Mouse (Mus musculus) stomach, embryonic 15.5 days (tissue): ENCODE data around the gene Gm16253. TPM values are rescaled to one million over a fixed set of nuclear protein-coding genes. Genes with fewer than 3 reads are reported as not detected.

Experiments
- ATAC-seq: fragments of 200-750 bp; cut with Nextera tagmentation; 2 replicates; pipeline ENCODE4 v1.8.0; 2017; ENCODE audit warnings: low read depth, moderate number of reproducible peaks, moderate TSS enrichment; ENCODE audit not compliant: insufficient read depth, low FRiP score
- H3K27ac ChIP-seq: fragments of 300-500 bp; sonication (generic); 2 replicates; pipeline ENCODE4 v1.5.1; 2015; ENCODE audit warnings: mild to moderate bottlenecking, inconsistent platforms
- H3K27me3 ChIP-seq: fragments of 300-500 bp; sonication (generic); replicated peaks from 2 replicates; pipeline ENCODE4 v1.6.1; 2015; ENCODE audit warnings: inconsistent platforms
- H3K36me3 ChIP-seq: fragments of 300-500 bp; sonication (generic); 2 replicates; pipeline ENCODE4 v1.6.1; 2015; ENCODE audit warnings: inconsistent platforms
- H3K4me1 ChIP-seq: fragments of 300-500 bp; sonication (generic); 2 replicates; pipeline ENCODE4 v1.6.1; 2015; ENCODE audit warnings: inconsistent platforms
- H3K4me2 ChIP-seq: fragments of 300-500 bp; sonication (generic); 2 replicates; pipeline ENCODE4 v1.6.1; 2015; ENCODE audit warnings: mild to moderate bottlenecking, inconsistent platforms
- H3K4me3 ChIP-seq: fragments of 300-500 bp; sonication (generic); replicated peaks from 2 replicates; pipeline ENCODE4 v1.5.1; 2015; ENCODE audit warnings: inconsistent platforms
- H3K9ac ChIP-seq: fragments of 300-500 bp; sonication (generic); 2 replicates; pipeline ENCODE4 v1.6.1; 2015; ENCODE audit warnings: inconsistent platforms
- H3K9me3 ChIP-seq: fragments of 300-500 bp; sonication (generic); 2 replicates; pipeline ENCODE4 v1.6.1; 2016; ENCODE audit warnings: inconsistent platforms
- WGBS: fragments of 180-500 bp; shearing (Covaris S2); methylation state at CpG from one replicate; pipeline ENCODE4 v1.1.7; 2015; 5-methylcytosine and 5-hydroxymethylcytosine counted together
- polyA plus RNA-seq: library from polyadenylated mRNA; unstranded; fragments of >200 nt; fragmentation: Nextera tagmentation; extraction: Ambion mirVana; gene quantifications from 2 replicates; pipeline ENCODE4 v1.2.1, GENCODE M21; 2015

The Gm16253 gene
- polyA plus RNA-seq, 1 experiment from 2014 or later: 1.8 TPM

- Histone ChIP-seq H3K27ac (peak overlapping the region; percentile 18; the same call in 1 of the 2 replicates), H3K4me2 (no peak overlapping the region), H3K9me3 (no peaks in the 10 kb centered on the region), H3K36me3 (no peaks in the 10 kb centered on the region), H3K4me1 (peaks cover 14% of the 10 kb centered on the region; the same call in 1 of the 2 replicates), H3K27me3 (no peaks in the 10 kb centered on the region), H3K9ac (no peak overlapping the region), H3K4me3 (no peak overlapping the region)
- ATAC-seq: no peak
- 73% methylated on average over 8 of the region's 8 CpGs for WGBS
Observed at GRCm38 (mm10) chr3:96568605-96569004, 8.2 kb upstream of the Gm16253 start.

- Histone ChIP-seq H3K27ac (no peak overlapping the region), H3K36me3 (no peaks in the 10 kb centered on the region), H3K27me3 (no peaks in the 10 kb centered on the region), H3K9me3 (no peaks in the 10 kb centered on the region), H3K4me2 (no peak overlapping the region), H3K4me1 (peaks cover 10% of the 10 kb centered on the region; the same call in 1 of the 2 replicates), H3K9ac (no peak overlapping the region), H3K4me3 (no peak overlapping the region)
- 91% methylated on average over 13 of the region's 13 CpGs for WGBS
- ATAC-seq: no peak
Observed at GRCm38 (mm10) chr3:96569506-96569905, 7.3 kb upstream of the Gm16253 start.

- Histone ChIP-seq H3K9ac (no peak overlapping the region), H3K27me3 (no peaks in the 10 kb centered on the region), H3K4me1 (peaks cover 8% of the 10 kb centered on the region; the same call in 1 of the 2 replicates), H3K4me2 (no peak overlapping the region), H3K9me3 (no peaks in the 10 kb centered on the region), H3K36me3 (no peaks in the 10 kb centered on the region), H3K4me3 (no peak overlapping the region), H3K27ac (peak overlapping the region; percentile 35; the same call in 1 of the 2 replicates)
- ATAC-seq: no peak
- WGBS: 76% methylated on average over 11 of the region's 11 CpGs
Observed at GRCm38 (mm10) chr3:96569966-96570605, 6.7 kb upstream of the Gm16253 start.

GRCm38 (mm10) chr3:96570643-96571042 is 6.1 kb upstream of the Gm16253 start:
- ATAC-seq: no peak

GRCm38 (mm10) chr3:96571336-96571735 is 5.4 kb upstream of the Gm16253 start:
- Histone ChIP-seq H3K4me1 (peaks cover 20% of the 10 kb centered on the region), H3K9me3 (no peaks in the 10 kb centered on the region), H3K27me3 (no peaks in the 10 kb centered on the region), H3K9ac (no peak overlapping the region), H3K36me3 (no peaks in the 10 kb centered on the region), H3K4me2 (no peak overlapping the region), H3K27ac (no peak overlapping the region), H3K4me3 (no peak overlapping the region)
- no peak for ATAC-seq
- 69% methylated on average over 2 of the region's 2 CpGs for WGBS

More at GRCm38 (mm10) chr3:96570643-96571042, 6.1 kb upstream of the Gm16253 start:
- no peak overlapping the region for H3K4me3 ChIP-seq
- H3K9me3 ChIP-seq: no peaks in the 10 kb centered on the region
- no peaks in the 10 kb centered on the region for H3K27me3 ChIP-seq
- H3K36me3 ChIP-seq: no peaks in the 10 kb centered on the region
- 65% methylated on average over 7 of the region's 7 CpGs for WGBS
- no peak overlapping the region for H3K4me2 ChIP-seq
- peaks cover 14% of the 10 kb centered on the region for H3K4me1 ChIP-seq
- peak overlapping the region; percentile 35; the same call in 1 of the 2 replicates for H3K27ac ChIP-seq
- no peak overlapping the region for H3K9ac ChIP-seq

- H3K4me3 ChIP-seq: no peak overlapping the region
- no peaks in the 10 kb centered on the region for H3K36me3 ChIP-seq
- no peak overlapping the region for H3K9ac ChIP-seq
- H3K4me2 ChIP-seq: no peak overlapping the region
- ATAC-seq: no peak
- H3K4me1 ChIP-seq: peaks cover 25% of the 10 kb centered on the region
- WGBS: 74% methylated on average over 16 of the region's 16 CpGs
- H3K9me3 ChIP-seq: no peaks in the 10 kb centered on the region
- peak overlapping the region; percentile 28; the same call in 1 of the 2 replicates for H3K27ac ChIP-seq
- H3K27me3 ChIP-seq: no peaks in the 10 kb centered on the region
Observed at GRCm38 (mm10) chr3:96571896-96572698, 4.7 kb upstream of the Gm16253 start.

- WGBS: 68% methylated on average over 19 of the region's 19 CpGs
- no peak for ATAC-seq
- peaks cover 30% of the 10 kb centered on the region for H3K4me1 ChIP-seq
- H3K4me3 ChIP-seq: no peak overlapping the region
- H3K36me3 ChIP-seq: no peaks in the 10 kb centered on the region
- H3K9me3 ChIP-seq: no peaks in the 10 kb centered on the region
- H3K4me2 ChIP-seq: no peak overlapping the region
- no peak overlapping the region for H3K9ac ChIP-seq
- H3K27me3 ChIP-seq: no peaks in the 10 kb centered on the region
- no peak overlapping the region for H3K27ac ChIP-seq
Observed at GRCm38 (mm10) chr3:96573611-96574511, 2.9 kb upstream of the Gm16253 start.

- Histone ChIP-seq H3K4me1 (peaks cover 30% of the 10 kb centered on the region), H3K4me3 (no peak overlapping the region), H3K36me3 (no peaks in the 10 kb centered on the region), H3K27me3 (no peaks in the 10 kb centered on the region), H3K4me2 (peak overlapping the region; percentile 46), H3K27ac (peak overlapping the region; percentile 93), H3K9ac (no peak overlapping the region), H3K9me3 (no peaks in the 10 kb centered on the region)
- ATAC-seq: no peak
- 85% methylated on average over 8 of the region's 8 CpGs for WGBS
Observed at GRCm38 (mm10) chr3:96575272-96575984, 1.4 kb upstream of the Gm16253 start.

GRCm38 (mm10) chr3:96576005-96576658 is 652 bp upstream of the Gm16253 start:
- Histone ChIP-seq H3K4me3 (peak overlapping the region; percentile 18), H3K36me3 (no peaks in the 10 kb centered on the region), H3K27ac (peak overlapping the region; percentile 93), H3K4me2 (peak overlapping the region; percentile 46), H3K27me3 (no peaks in the 10 kb centered on the region), H3K9me3 (no peaks in the 10 kb centered on the region), H3K9ac (no peak overlapping the region), H3K4me1 (peaks cover 30% of the 10 kb centered on the region)
- ATAC-seq: peak; percentile 20; the same call in 1 of the 2 replicates
- WGBS: 32% methylated on average over 14 of the region's 14 CpGs

GRCm38 (mm10) chr3:96577566-96577965 is 782 bp downstream of the Gm16253 start:
- Histone ChIP-seq H3K9me3 (no peaks in the 10 kb centered on the region), H3K9ac (no peak overlapping the region; the same call in 1 of the 2 replicates), H3K27me3 (no peaks in the 10 kb centered on the region), H3K4me3 (no peak overlapping the region), H3K36me3 (no peaks in the 10 kb centered on the region), H3K27ac (peak overlapping the region; percentile 93), H3K4me1 (peaks cover 25% of the 10 kb centered on the region), H3K4me2 (peak overlapping the region; percentile 46)
- WGBS: 71% methylated on average over 4 of the region's 4 CpGs
- no peak for ATAC-seq
